Mouse (Mus musculus) heart, postnatal 14 days (tissue): ENCODE data around the gene Gmeb1. TPM values are rescaled to one million over a fixed set of nuclear protein-coding genes. Genes with fewer than 3 reads are reported as not detected.
"Not testable (repeated sequence)": the region's sequence is repeated elsewhere in the genome, so short reads cannot be mapped to it uniquely, and the experiment has no call there.

Experiments used
- DNase-seq, 2 experiments: peaks; one replicate each; pipeline ENCODE4 v3.0.0; 2021 to 2022
- intact Hi-C: fragments of 180-260 bp; cut with DNase I; formaldehyde crosslinking; loops from one replicate; pipeline ENCODE4 v1.15.1; 2025
- total RNA-seq, 2 experiments: library from RNA; stranded (reverse); gene quantifications; 2 replicates each; pipeline ENCODE4 v1.2.3; 2021

Gene Gmeb1
- total RNA-seq, 2 experiments from 2014 or later: 12.7 to 13.9 TPM

DNA sequence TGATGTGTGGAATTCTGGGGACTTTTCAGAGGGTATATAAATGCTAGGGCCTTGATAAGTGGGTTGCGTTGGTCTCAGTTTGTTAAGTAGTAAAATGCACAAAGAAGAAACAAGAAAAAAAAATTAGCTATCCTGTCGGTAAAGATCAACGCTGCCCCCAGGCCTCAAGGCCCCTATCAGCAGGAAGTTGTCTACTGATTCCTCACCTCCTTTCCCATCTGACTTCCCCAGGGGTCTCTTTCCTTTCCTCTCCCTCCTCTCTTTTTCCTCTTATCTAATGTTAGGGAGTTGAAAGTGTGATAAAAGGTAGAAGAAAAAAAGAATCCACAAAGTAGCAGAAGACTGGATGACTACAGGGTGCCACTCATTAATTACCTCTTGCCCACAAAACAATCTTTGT is 21.0 kb downstream of the Gmeb1 start:
- intact Hi-C loops: no loop called here

DNA sequence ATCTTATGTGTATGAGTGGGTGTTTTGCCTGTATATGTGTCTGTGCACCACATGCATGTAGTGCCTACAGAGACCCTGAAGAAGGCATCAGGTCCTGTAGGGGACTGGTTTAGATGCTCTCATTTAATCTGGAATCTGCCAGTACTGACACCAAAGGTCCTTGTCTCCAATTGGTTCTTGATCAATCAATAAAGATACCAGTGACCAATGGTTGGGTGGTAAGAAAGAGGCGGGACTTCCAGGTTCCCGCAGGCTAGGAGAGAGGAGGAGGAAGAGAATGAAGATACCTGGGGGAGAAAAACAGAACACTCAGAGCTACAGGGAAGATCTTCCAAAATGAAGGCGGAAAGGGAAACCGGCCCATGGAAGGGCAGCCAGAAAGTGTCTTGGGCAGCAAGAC is 23.0 kb downstream of the Gmeb1 start:
- DNase-seq: no peak
- intact Hi-C loops: no loop called here

More for the DNA sequence above, 21.0 kb downstream of the Gmeb1 start:
- no peak for DNase-seq

DNA sequence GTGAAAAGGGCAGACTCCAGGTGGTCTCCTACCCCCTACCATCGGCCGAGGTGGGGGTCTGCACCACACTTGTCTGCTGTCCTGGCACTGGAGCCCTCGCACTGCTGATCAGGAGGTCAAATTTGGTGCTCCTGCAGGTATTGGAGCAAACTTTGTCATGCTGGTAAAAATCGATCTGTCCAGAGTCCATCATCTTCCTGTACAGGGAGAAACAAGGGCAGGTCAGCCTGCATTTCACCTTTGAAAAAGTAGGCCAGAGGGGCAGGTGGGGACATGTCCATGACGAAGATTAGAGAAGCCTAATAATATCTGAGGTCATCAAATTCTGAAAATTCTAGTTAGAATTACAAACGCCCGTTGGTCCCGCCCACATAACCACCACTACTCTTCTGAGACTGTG is 26.7 kb downstream of the Gmeb1 start:
- intact Hi-C loops: no loop called here

DNA sequence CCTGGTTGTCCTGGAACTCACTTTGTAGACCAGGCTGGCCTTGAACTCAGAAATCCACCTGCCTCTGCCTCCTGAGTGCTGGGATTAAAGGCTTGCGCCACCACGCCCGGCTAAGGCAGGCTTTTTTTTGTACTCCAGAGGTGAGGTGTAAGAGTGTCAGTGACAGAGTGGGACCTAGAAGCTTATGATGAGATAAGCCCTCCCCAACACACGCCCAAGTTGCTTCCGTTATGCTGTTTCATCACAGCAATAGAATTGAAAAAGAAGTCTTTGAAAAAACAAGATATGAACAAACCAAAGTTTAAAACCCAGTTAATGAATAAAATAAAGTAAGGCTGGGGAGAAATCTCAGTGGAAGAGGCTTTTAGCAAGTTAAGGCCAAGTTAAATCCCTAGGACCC is 31.0 kb downstream of the Gmeb1 start:
- intact Hi-C loops: no loop called here
- DNase-seq: no peak

More for the DNA sequence above, 26.7 kb downstream of the Gmeb1 start:
- DNase-seq: no peak

DNA sequence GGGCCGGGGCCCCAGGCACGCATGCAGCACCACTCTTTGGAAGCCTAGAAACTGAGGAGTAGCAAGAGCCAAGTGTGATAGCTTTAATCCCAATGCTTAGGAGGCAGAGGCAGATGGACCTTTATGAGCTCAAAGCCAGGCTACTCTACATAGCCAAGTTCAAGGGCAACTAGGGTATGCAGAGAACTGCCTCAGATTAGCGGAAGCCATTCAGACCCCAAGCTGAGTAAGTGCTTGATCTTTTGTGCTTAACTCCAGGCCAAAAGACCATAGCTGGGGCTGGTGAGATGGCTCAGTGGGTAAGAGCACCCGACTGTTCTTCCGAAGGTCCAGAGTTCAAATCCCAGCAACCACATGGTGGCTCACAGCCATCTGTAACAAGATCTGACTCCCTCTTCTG is 39.4 kb downstream of the Gmeb1 start:
- DNase-seq, intact Hi-C loops: not testable (repeated sequence)

DNA sequence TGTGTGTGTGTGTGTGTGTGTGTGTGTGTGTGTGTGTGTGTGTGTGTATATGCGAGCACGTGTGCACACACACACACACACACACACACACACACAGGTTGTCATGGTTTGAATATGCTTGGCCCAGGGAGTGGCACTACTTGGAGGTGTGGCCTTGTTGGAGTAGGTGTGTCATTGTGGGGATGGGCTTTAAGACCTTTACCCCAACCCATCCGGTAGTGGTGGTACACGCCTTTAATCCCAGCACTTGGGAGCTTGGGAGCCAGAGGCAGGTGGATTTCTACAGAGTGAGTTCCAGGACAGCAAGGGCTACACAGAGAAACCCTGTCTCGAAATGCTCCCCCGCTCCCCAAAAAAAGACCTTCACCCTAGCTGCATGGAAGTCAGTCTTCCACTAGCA is 43.0 kb downstream of the Gmeb1 start:
- intact Hi-C loops: loop anchor here (10.0 kb wide), 1 partner anchor 296 kb away; the partner anchor contains the start of gene Sesn2
- not testable (repeated sequence) for DNase-seq

DNA sequence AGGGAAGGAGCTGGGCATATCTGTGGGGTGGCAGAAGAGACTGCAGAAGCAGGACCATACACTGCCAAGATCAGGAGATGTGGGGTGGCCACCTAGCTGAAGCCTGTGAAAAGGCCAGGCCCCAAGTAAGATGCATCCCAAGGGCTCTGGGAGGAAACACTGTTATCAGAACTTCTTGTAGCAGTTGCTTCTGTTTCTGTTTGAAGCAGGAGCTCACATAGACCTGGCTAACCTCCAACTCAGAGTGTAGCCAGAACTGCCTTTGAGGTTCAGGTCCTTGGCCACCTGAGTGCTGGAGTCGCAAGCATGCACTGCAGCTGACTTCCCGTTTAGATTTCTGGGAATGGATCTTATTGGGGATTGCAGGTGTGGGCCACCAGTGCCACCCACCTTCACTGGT is 43.6 kb downstream of the Gmeb1 start:
- no peak for DNase-seq
- intact Hi-C loops: loop anchor here (10.0 kb wide), 1 partner anchor 297 kb away; the partner anchor contains the start of gene Sesn2

DNA sequence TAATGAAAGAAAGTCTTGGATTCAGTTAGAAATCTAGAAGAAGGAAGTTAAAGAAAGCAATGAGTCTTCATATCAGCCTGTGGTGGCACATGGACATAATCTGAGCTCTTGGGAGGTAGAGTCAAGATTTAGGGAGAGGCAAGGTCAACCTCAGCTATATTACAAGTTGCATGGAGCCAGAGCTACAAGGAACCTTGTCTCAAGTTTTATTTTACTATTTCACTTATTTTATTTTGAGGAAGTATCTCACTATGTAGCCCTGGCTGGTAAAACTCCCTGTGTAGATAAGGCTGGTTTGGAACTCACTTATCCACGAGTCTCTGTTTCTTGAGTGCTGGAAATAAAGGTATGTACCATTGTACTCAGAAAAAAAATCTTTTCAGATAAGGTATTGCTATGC is 44.8 kb downstream of the Gmeb1 start:
- no peak for DNase-seq
- intact Hi-C loops: loop anchor here (10.0 kb wide), 1 partner anchor 298 kb away; the partner anchor contains the start of gene Sesn2

DNA sequence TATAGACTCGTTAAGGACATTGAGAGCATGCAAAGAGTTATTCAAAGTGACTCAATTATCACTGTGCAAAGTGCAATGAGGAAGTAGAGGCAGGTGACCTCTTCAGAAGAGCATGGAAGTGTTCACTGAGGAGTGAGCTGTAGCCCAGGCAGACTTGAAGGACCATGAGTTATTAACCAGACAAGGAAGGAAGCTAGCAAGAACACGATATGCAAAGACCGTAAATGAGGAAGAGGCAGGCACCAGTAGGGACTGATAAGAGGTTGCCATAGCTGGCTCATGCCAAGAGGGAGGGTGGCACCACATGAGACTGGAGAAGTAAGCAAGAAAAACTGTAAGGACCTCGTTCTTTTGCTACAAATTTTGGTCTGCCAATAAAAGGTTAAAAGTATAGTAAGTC is 46.6 kb downstream of the Gmeb1 start:
- no peak for DNase-seq
- intact Hi-C loops: loop anchor here (5.0 to 10.0 kb wide), 2 partner anchors 47 to 300 kb away; partner anchors contain the start of genes Gmeb1 and Sesn2

DNA sequence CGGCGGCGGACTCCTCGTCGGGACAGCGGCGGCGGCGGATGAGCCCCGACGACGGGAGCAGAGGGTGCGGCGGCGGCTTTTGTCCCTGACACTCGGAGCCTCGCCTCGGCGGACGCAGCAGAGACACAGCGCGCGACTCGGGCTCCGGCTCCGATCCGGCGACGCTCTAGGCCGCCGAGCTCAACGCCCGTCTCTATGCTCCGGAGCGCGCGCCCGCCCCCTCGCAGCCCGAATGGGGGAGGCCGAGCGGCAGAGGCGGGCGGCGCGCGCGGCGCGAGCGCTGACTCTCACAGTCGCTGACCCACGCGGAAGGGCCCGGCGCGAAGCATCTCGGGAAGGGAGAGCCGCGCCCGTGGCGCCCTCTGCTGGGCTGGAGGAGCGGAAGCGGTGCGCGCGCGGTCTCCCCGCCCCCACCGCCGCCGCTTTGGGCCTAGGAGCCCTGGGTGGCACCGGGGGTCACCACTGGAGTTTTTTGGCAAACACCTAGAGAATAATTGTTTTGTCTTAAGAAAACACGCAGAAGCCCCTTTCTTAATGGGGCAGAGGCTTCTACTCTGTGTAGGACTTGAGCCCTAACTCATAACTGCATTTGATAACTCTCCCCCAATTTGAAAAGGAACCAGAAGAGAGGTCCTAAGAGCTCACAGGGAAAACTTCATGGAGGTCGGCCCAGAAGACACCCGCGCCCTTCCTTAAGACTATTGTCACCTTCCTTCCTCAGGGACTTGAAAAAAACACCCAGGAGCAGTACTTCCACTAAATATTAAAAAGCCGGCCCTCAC is 49.3 kb downstream of the Gmeb1 start, which contains the start of gene Ythdf2:
Ythdf2 (minus strand) TSS at position 351 of the 782 bp plus-strand sequence.
- intact Hi-C loops: loop anchor here (5.0 to 10.0 kb wide), 2 partner anchors 50 to 303 kb away; partner anchors contain the start of genes Gmeb1 and Sesn2
- DNase-seq: peak; percentile 99

DNA sequence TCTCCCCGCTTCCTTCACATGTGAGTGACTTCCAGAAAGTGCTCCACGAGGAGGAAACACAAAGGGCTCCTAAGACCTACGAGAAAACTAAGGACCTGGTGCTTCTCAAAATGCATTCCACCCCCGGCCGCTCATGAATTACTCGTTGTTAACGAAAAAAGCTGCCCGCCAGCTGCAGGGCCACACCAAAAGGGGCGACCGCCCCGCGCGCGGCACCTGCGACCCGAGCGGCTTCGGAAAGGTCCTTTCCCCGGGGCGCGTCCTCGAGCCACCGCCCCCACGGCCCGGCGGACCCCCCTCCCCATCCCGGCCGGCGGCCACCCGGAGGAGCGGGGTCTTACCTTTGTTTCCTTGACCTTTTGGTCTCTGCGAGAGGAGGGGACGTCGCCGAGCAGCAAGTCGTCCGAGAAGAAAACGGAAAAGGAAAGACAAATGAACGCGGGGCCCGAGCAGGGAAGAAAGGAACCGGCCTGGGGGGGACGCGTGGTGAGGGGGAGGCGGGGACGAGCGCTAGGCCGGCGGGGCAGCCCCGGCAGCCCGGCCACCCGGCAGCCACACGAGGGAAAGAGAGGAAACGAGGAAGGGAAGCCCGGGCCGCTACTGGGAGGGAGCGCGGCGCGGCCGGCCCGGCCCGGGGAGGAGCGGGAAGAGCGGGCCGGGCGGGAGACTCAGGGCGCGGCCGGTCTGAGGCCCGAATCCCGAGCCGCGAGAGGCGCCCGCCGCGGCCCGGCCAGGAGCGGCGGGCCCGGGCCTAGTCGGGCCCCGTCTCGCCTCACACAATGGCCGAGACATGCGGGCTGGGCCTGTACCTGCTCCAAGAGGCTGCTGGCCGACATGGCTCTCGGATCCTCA is 50.1 kb downstream of the Gmeb1 start:
- intact Hi-C loops: loop anchor here (5.0 to 10.0 kb wide), 2 partner anchors 51 to 303 kb away; partner anchors contain the start of genes Gmeb1 and Sesn2
- peak in 1 of 2 experiments; percentile 32 for DNase-seq

DNA sequence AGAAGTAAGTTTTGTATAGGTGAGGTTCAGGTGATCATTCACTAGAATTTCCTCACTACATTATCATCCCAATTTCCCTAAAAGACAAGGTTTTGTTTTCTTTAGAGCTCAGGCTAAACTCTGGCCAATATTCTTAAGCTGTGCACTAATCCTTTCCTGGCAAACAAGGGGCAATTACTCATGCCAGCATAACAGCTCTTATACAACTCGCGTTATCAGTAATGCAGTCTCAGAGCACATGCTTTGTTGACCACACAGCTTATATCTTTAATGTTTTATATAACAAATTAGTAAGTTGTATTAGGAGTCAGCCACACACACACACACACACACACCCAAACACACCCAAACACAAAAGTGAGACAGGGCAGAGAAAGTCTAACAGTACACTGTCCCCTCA is 51.1 kb downstream of the Gmeb1 start:
- intact Hi-C loops: loop anchor here (5.0 to 10.0 kb wide), 2 partner anchors 52 to 304 kb away; partner anchors contain the start of genes Gmeb1 and Sesn2
- DNase-seq: no peak

DNA sequence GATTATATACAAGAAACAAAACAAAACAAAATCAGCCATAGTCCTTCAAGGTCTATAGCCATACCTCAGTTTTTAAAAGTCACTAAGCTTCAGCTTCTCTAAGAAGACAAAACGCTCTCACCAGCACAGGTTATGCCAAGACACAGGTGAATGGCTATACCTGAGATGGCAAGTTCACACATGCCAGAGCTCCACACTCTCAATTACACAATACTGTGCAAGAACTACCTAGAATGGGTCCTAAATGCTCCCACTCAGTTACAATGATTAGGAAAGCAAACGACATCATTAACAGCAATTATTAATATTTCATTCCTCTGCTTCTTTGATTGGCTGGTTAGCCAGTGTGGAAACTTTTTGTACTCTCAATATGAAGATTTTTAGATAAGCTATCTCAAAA is 52.1 kb downstream of the Gmeb1 start:
- intact Hi-C loops: no loop called here
- no peak for DNase-seq

DNA sequence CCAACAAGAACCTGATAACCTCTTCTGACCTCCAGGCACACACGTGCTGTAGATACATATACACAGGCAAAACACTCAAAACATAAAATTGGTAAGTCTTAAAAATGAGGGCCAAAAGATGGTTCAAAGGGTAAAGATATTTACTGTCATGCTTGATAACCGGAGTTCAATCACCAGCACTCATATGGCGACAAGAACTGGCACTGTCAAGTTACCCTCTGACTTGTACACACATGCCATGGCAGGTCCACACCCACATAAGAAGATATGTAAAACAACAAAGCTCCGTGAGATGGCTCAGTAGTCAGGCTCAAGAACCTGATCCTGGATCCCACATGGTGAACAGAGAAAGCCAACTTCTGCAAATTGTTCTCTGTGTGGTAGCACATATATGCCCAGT is 54.1 kb downstream of the Gmeb1 start:
- intact Hi-C loops: no loop called here
- DNase-seq: no peak

DNA sequence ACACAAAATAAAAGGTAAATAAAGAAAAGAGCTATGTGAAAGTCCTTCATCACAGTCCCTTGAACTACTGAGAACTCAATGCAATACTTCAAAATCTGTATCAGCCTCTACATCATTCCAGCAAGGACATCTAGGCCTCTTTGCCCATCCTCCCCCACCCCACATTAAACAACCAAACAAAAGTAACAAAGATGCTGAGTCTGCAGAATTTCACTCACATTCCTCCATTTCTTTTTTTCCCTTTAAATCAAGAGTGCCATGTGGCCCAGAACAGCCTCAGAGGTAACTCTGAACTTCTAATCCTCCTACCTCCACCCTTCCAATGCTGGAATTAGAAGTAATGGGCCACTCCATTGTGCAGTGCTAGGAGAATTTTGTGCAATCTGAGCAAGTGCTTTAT is 62.6 kb downstream of the Gmeb1 start:
- DNase-seq: no peak

DNA sequence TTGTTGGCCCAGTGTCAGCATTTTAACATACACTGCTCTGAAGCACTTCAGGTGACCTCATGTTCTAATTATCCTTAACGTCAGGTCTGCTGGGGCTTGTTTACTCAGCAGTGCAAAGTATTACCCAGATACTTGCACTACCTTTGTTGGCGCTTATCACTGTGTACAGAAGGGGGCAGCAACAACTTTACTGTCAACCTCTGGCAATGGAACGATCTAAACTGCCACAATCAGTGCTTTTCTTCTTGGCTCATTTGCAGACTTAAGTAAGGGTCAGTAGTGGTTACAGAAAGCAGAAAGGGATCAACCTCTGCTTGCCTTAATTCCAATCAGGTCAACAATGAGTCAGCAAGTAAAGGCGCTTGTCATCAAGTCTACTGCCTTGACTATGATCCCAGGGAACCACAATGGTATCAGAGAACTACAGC is 63.1 kb downstream of the Gmeb1 start:
- intact Hi-C loops: loop anchor here (5.0 kb wide), 1 partner anchor 144 kb away; no protein-coding TSS in a partner anchor
- DNase-seq: peak in 1 of 2 experiments; percentile 16

More for the DNA sequence above, 62.6 kb downstream of the Gmeb1 start:
- intact Hi-C loops: loop anchor here (5.0 kb wide), 1 partner anchor 144 kb away; no protein-coding TSS in a partner anchor

DNA sequence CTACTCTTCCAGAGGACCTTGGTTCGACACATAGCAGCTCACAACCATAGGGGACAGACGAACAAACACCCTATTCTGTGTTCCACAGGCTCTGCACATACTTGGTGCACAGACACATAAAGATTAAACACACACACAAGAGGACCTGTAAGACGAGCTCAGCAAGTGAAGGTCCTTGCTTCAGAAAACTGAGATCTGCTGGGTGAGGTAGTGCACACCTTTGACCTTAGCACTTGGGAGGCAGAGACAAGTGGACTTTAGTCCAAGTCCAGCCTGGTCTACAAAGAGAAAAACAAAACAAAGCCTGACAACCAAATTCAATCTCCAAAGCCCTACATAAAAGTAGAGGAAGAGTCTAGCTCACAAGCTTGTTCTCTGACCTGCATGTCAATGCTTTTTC is 66.4 kb downstream of the Gmeb1 start:
- no peak for DNase-seq
- intact Hi-C loops: loop anchor here (5.0 kb wide), 1 partner anchor 147 kb away; no protein-coding TSS in a partner anchor

DNA sequence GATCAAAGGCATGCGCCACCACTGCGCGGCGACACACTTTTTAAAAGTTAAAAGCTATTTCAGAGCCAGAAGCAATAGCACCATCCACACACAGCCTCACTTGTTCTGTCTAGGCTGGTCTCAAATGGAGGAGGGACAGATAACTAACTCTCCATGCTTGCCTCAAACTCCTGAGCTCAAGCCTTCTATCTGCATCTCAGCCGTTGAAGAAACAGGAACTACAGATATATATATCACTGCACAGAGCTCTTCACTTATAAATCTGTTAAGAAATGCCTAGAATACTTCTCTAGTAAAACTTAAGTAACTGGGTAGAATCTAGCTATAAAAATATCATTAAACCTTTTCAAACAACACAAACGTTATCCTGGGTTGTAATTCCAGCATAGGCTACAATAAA is 67.0 kb downstream of the Gmeb1 start:
- intact Hi-C loops: no loop called here

DNA sequence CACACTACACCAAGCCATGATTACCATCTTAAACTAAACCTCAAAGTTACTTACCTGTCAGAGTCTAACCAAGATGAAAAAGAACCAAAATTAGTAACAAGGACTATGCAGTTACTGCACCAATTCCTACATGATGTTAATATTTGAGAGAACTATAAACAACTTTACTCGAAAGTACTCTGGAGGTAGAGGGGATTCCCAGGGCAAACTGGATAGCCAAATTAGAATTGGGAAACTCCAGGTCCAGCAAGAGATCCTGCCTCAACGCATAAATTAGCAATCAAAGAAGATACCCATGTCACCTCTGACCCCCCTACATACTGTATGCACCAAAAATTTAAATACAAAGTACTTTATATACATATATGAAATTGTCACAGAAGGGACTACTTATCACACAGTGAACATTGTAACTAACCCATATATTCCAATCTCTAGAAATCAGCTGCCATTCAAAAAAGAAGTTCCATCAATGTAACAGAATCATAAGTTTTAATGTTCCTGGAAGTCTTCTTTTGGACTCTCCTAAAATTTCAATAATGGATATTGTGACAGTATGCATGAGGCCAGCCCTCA is 73.5 kb downstream of the Gmeb1 start:
- intact Hi-C loops: no loop called here
- no peak for DNase-seq

More for the DNA sequence above, 67.0 kb downstream of the Gmeb1 start:
- no peak for DNase-seq

DNA sequence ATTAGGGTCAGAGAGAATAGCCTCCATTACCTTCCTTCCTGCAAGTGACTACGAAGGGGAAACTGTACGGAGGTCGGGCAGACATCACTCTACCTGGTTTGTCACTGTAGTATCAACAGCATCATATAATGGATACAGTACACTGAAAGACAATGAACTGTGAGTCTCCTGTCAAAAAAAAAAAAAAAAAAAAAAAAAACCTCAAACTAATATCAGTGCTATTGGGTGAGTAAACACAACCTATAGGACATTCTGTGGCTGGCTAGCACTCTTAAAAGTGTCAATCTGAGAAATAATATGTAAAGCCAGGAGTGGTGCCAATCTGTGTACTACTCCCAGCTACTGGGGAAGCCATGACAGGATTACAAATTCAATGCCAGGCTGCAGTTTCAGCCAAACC is 78.2 kb downstream of the Gmeb1 start:
- DNase-seq: no peak
- intact Hi-C loops: no loop called here
